Mouse (Mus musculus) heart, postnatal 0 days (tissue): ENCODE measurements around the gene Ehmt1. TPM values are rescaled to one million over a fixed set of nuclear protein-coding genes. Genes with fewer than 3 reads are reported as not detected.

Experiments
- ATAC-seq: fragments of 200-750 bp; cut with Nextera tagmentation; 2 replicates; pipeline ENCODE4 v1.8.0; 2017; ENCODE audit warnings: low read depth, moderate number of reproducible peaks, moderate library complexity; ENCODE audit not compliant: insufficient read depth
- DNase-seq: peaks from one replicate; pipeline ENCODE4 v3.0.0-alpha.2; 2016; ENCODE audit warnings: low spot score
- H3K27ac ChIP-seq: fragments of 300-500 bp; sonication (generic); 2 replicates; pipeline ENCODE4 v1.5.1; 2014; ENCODE audit warnings: low read depth, mild to moderate bottlenecking
- H3K27me3 ChIP-seq: fragments of 300-500 bp; sonication (generic); 2 replicates; pipeline ENCODE4 v1.6.1; 2014; ENCODE audit warnings: low read length, mixed read lengths; ENCODE audit not compliant: control insufficient read depth, insufficient read depth
- H3K36me3 ChIP-seq: fragments of 300-500 bp; sonication (generic); replicated peaks from 2 replicates; pipeline ENCODE4 v1.6.1; 2014; ENCODE audit warnings: low read length, mixed read lengths; ENCODE audit not compliant: control insufficient read depth, insufficient read depth
- H3K4me1 ChIP-seq: fragments of 300-500 bp; sonication (generic); 2 replicates; pipeline ENCODE4 v1.6.1; 2014; ENCODE audit warnings: antibody characterized with exemption; ENCODE audit not compliant: control insufficient read depth, insufficient read depth
- H3K4me2 ChIP-seq: fragments of 300-500 bp; sonication (generic); 2 replicates; pipeline ENCODE4 v1.6.1; 2014; ENCODE audit warnings: low read depth, mild to moderate bottlenecking, low read length, moderate library complexity
- H3K4me3 ChIP-seq: fragments of 300-500 bp; sonication (generic); 2 replicates; pipeline ENCODE4 v1.5.1; 2014; ENCODE audit warnings: low read depth, low read length
- H3K9ac ChIP-seq: fragments of 300-500 bp; sonication (generic); replicated peaks from 2 replicates; pipeline ENCODE4 v1.6.1; 2014; ENCODE audit warnings: low read depth, low read length, mixed read lengths
- H3K9me3 ChIP-seq: fragments of 300-500 bp; sonication (generic); replicated peaks from 2 replicates; pipeline ENCODE4 v1.6.1; 2016; ENCODE audit warnings: low read length; ENCODE audit not compliant: control insufficient read depth
- CTCF ChIP-seq: IDR thresholded peaks from 2 replicates; pipeline ENCODE4 v1.5.1; 2016; ENCODE audit warnings: antibody characterized with exemption, control low read depth, low read depth
- EP300 ChIP-seq: IDR thresholded peaks from 2 replicates; pipeline ENCODE4 v1.6.1; 2016; ENCODE audit warnings: antibody characterized with exemption, low read depth
- WGBS: fragments of 180-500 bp; shearing (Covaris S2); extraction: QIAGEN DNeasy Blood & Tissue Kit; methylation state at CpG from one replicate; pipeline ENCODE4 v1.1.7; 2014; 5-methylcytosine and 5-hydroxymethylcytosine counted together
- polyA plus RNA-seq: library from polyadenylated mRNA; unstranded; fragments of >200 nt; fragmentation: Nextera tagmentation; extraction: Ambion mirVana; gene quantifications from 2 replicates; pipeline ENCODE4 v1.2.1, GENCODE M21; 2015
- total RNA-seq: library from RNA; depleted of rRNA; stranded (reverse); fragments of >200 nt; gene quantifications from 2 replicates; pipeline ENCODE4 v1.2.3, GENCODE M21; 2014; ENCODE audit warnings: low replicate concordance

The Ehmt1 gene
- total and polyA plus RNA-seq, 2 experiments from 2014 or later = 34.7 to 49.8 TPM

- DNase-seq = no peak
- Histone ChIP-seq H3K27me3 (no peaks in the 10 kb centered on the region), H3K4me1 (0 out of 2 replicates have a peak, but pooled peaks cover 6% of the 10 kb centered on the region), H3K4me3 (no peak overlapping the region), H3K9ac (no peak overlapping the region), H3K4me2 (no peak overlapping the region), H3K9me3 (no peaks in the 10 kb centered on the region), H3K27ac (no peak overlapping the region), H3K36me3 (no peaks in the 10 kb centered on the region)
- TF ChIP-seq CTCF (no peak), EP300 (no peak)
- no peak for ATAC-seq
- 88% methylated on average over 5 of the region's 5 CpGs for WGBS
Observed at GRCm38 (mm10) chr2:24929593-24929992, 10.2 kb upstream of the Ehmt1 start.

- DNase-seq (no peak), ATAC-seq (no peak)
- H3K27ac ChIP-seq = no peak overlapping the region
- H3K4me2 ChIP-seq = no peak overlapping the region
- 57% methylated on average over 2 of the region's 2 CpGs for WGBS
- no peaks in the 10 kb centered on the region for H3K36me3 ChIP-seq
- H3K9ac ChIP-seq = no peak overlapping the region
- 0 out of 2 replicates have a peak, but pooled peaks cover 2% of the 10 kb centered on the region for H3K4me1 ChIP-seq
- no peaks in the 10 kb centered on the region for H3K9me3 ChIP-seq
- TF ChIP-seq CTCF = no peak
- no peak for TF ChIP-seq EP300
- no peaks in the 10 kb centered on the region for H3K27me3 ChIP-seq
- no peak overlapping the region for H3K4me3 ChIP-seq
Observed at GRCm38 (mm10) chr2:24929119-24929518, 9.7 kb upstream of the Ehmt1 start.

DNA sequence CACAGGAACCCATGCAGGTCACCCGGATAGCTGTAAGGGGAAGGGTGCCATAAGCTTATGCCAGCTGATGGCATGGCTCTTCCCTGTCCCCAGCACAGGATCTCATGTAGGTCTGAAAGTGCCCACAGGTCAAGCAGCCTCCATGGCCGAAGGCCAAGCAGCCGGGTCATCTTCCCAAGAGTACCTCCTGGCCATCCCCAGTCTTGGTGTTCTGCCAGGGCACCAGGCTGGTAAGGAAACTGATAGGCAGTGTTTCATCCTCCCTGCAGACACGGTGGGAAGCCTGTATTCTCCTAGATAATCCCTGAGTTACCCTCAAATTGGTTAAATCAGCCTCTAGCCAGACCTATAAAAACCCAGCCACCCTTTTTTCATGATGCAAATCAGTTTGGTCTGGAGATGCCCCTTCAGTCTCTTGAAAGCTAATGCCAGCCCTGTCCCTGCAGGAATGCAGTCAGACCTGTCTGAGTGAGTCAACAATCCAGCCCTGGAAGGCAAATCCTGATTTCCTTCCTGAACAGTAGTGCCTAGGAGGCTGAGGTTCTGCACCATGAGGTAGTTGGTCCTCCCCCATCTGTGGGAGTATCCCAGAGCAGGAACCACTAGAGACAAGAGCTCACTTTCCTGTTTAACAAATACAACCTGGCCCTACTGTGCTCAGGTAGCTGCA is 8.5 kb upstream of the Ehmt1 start:
- no peak overlapping the region for H3K4me2 ChIP-seq
- no peak overlapping the region for H3K4me3 ChIP-seq
- no peak for DNase-seq
- TF ChIP-seq EP300 (no peak), CTCF (no peak)
- H3K9ac ChIP-seq = no peak overlapping the region
- no peaks in the 10 kb centered on the region for H3K27me3 ChIP-seq
- no peaks in the 10 kb centered on the region for H3K36me3 ChIP-seq
- H3K27ac ChIP-seq = peak overlapping the region; percentile 3; the same call in 1 of the 2 replicates
- no peaks in the 10 kb centered on the region for H3K9me3 ChIP-seq
- no peak for ATAC-seq
- H3K4me1 ChIP-seq = no peaks in the 10 kb centered on the region
- WGBS = 62% methylated on average over 4 of the region's 4 CpGs

DNA sequence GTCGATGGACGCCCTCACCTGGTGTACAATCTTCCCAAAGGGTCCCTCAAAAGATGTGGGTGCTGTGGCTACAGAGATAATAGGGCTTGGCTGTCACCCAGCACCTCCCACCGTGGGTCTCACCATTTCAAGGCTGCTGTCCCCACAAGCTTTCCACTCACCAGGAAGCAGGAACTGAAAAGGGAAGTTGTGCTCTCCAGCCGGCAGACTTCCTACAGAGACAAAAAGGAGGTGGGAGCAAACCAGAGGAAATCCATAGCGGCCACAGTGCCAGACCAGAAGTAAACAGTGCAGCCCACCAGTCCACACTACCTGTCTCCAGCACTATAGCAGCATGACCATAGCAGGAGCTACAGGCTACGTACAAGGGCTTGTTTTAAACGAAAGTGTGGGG is 7.5 kb upstream of the Ehmt1 start:
- no peaks in the 10 kb centered on the region for H3K36me3 ChIP-seq
- no peaks in the 10 kb centered on the region for H3K4me1 ChIP-seq
- DNase-seq (no peak), ATAC-seq (no peak)
- H3K9me3 ChIP-seq = no peaks in the 10 kb centered on the region
- no peak overlapping the region for H3K4me3 ChIP-seq
- H3K27ac ChIP-seq = no peak overlapping the region
- WGBS = 59% methylated on average over 7 of the region's 7 CpGs
- H3K9ac ChIP-seq = no peak overlapping the region
- TF ChIP-seq CTCF = no peak
- TF ChIP-seq EP300 = no peak
- no peaks in the 10 kb centered on the region for H3K27me3 ChIP-seq
- no peak overlapping the region for H3K4me2 ChIP-seq

GRCm38 (mm10) chr2:24926345-24926964 is 7.0 kb upstream of the Ehmt1 start:
- no peak overlapping the region for H3K27ac ChIP-seq
- H3K9ac ChIP-seq = no peak overlapping the region
- H3K4me1 ChIP-seq = no peaks in the 10 kb centered on the region
- no peaks in the 10 kb centered on the region for H3K9me3 ChIP-seq
- H3K4me3 ChIP-seq = no peak overlapping the region
- WGBS = 81% methylated on average over 9 of the region's 9 CpGs
- no peak for DNase-seq
- no peak for ATAC-seq
- H3K4me2 ChIP-seq = no peak overlapping the region
- TF ChIP-seq EP300 (no peak), CTCF (no peak)
- H3K36me3 ChIP-seq = no peaks in the 10 kb centered on the region
- no peaks in the 10 kb centered on the region for H3K27me3 ChIP-seq

GRCm38 (mm10) chr2:24925284-24925683 is 5.9 kb upstream of the Ehmt1 start:
- Histone ChIP-seq H3K4me1 (no peaks in the 10 kb centered on the region), H3K4me3 (no peak overlapping the region), H3K9ac (no peak overlapping the region), H3K36me3 (no peaks in the 10 kb centered on the region), H3K9me3 (no peaks in the 10 kb centered on the region), H3K27ac (no peak overlapping the region), H3K27me3 (no peaks in the 10 kb centered on the region), H3K4me2 (no peak overlapping the region)
- 76% methylated on average over 8 of the region's 8 CpGs for WGBS
- ATAC-seq = no peak
- DNase-seq = no peak
- TF ChIP-seq CTCF (no peak), EP300 (no peak)
